Comparison of ENCODE assay signal across 8 mouse cellular contexts in the genomic region with DNA sequence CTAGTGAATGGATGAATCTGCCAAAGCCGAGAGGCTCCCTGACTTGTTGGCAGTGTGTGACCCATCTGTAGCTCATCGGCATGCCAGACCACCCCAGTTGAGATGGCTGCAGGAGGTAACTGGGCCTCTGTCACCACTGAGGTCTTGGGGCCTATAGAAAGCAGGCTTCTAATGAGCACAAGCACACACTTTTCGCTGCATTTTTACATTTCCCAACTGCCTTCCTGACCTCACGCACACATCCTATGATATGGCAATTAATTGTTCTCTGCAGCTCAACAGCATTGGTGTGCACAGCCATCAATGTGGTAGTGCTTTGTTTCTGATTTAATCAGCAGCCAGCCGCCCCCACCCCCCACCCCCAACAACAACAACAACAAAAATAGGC.
A peak's percentile ranks its signal among the peaks of the same experiment; 100 is the strongest.
DNase-seq lines count a peak whose midpoint lies in the region; ATAC-seq lines count a peak whose summit lies in the region.

No protein-coding gene starts in this region.

- peak; percentile 61 for ATAC-seq in kidney, embryonic 14.5 days (ENCODE audit: low FRiP score, low TSS enrichment)
- ATAC-seq in embryonic facial prominence, embryonic 15.5 days (ENCODE audit: insufficient number of reproducible peaks, low FRiP score, low TSS enrichment, low read depth) = peak; percentile 55; the same call in 1 of the 2 replicates
- no peak; the same call in 1 of the 2 replicates for ATAC-seq in hindbrain, embryonic 14.5 days (ENCODE audit: low FRiP score)
- peak; percentile 76 for ATAC-seq in midbrain, embryonic 15.5 days (replicated peaks)

- H3K4me2 ChIP-seq in kidney, embryonic 14.5 days (replicated peaks; ENCODE audit: low read depth, low read length) = peak overlapping the region; percentile 37; the same call in 1 of the 2 replicates
- peak overlapping the region; percentile 41 for H3K4me2 ChIP-seq in embryonic facial prominence, embryonic 15.5 days (replicated peaks)
- peak overlapping the region; percentile 45 for H3K4me2 ChIP-seq in hindbrain, embryonic 14.5 days (replicated peaks)
- H3K4me2 ChIP-seq in midbrain, embryonic 15.5 days = peak overlapping the region; percentile 41

- H3K36me3 ChIP-seq in kidney, embryonic 14.5 days (ENCODE audit: control insufficient read depth, insufficient read depth, low read length) = no peaks in the 10 kb centered on the region
- H3K36me3 ChIP-seq in embryonic facial prominence, embryonic 15.5 days = no peaks in the 10 kb centered on the region
- no peaks in the 10 kb centered on the region for H3K36me3 ChIP-seq in hindbrain, embryonic 14.5 days (replicated peaks; ENCODE audit: control insufficient read depth, insufficient read depth)
- no peaks in the 10 kb centered on the region for H3K36me3 ChIP-seq in midbrain, embryonic 15.5 days (replicated peaks)

- WGBS in kidney, embryonic 14.5 days = 49% methylated on average over 5 of the region's 5 CpGs
- 24% methylated on average over 5 of the region's 5 CpGs for WGBS in embryonic facial prominence, embryonic 15.5 days
- WGBS in hindbrain, embryonic 14.5 days = 6% methylated on average over 5 of the region's 5 CpGs
- WGBS in midbrain, embryonic 15.5 days = 15% methylated on average over 5 of the region's 5 CpGs

- peaks cover 12% of the 10 kb centered on the region; the same call in 1 of the 2 replicates for H3K4me1 ChIP-seq in kidney, embryonic 14.5 days (ENCODE audit: control insufficient read depth, insufficient read depth, low read length)
- peaks cover 26% of the 10 kb centered on the region for H3K4me1 ChIP-seq in embryonic facial prominence, embryonic 15.5 days
- peaks cover 15% of the 10 kb centered on the region for H3K4me1 ChIP-seq in hindbrain, embryonic 14.5 days (replicated peaks; ENCODE audit: control insufficient read depth, insufficient read depth, low read length)
- H3K4me1 ChIP-seq in midbrain, embryonic 15.5 days = peaks cover 17% of the 10 kb centered on the region

- H3K27ac ChIP-seq in kidney, embryonic 14.5 days (ENCODE audit: low read depth, low read length) = peak overlapping the region; percentile 1; the same call in 1 of the 2 replicates
- H3K27ac ChIP-seq in embryonic facial prominence, embryonic 15.5 days (replicated peaks) = peak overlapping the region; percentile 74; the same call in 1 of the 2 replicates
- H3K27ac ChIP-seq in hindbrain, embryonic 14.5 days = peak overlapping the region; percentile 76
- peak overlapping the region; percentile 59 for H3K27ac ChIP-seq in midbrain, embryonic 15.5 days

- no peak overlapping the region for H3K9ac ChIP-seq in kidney, embryonic 14.5 days (ENCODE audit: low read depth, low read length)
- no peak overlapping the region for H3K9ac ChIP-seq in embryonic facial prominence, embryonic 15.5 days
- H3K9ac ChIP-seq in hindbrain, embryonic 14.5 days = peak overlapping the region; percentile 39; the same call in 1 of the 2 replicates
- no peak overlapping the region for H3K9ac ChIP-seq in midbrain, embryonic 15.5 days

- no peaks in the 10 kb centered on the region for H3K27me3 ChIP-seq in kidney, embryonic 14.5 days (ENCODE audit: control insufficient read depth, insufficient read depth, low read length)
- no peaks in the 10 kb centered on the region for H3K27me3 ChIP-seq in embryonic facial prominence, embryonic 15.5 days
- no peaks in the 10 kb centered on the region for H3K27me3 ChIP-seq in hindbrain, embryonic 14.5 days (ENCODE audit: control insufficient read depth, insufficient read depth, low read length)
- no peaks in the 10 kb centered on the region for H3K27me3 ChIP-seq in midbrain, embryonic 15.5 days (replicated peaks)

- H3K4me3 ChIP-seq in kidney, embryonic 14.5 days (ENCODE audit: low read length) = no peak overlapping the region; the same call in 1 of the 2 replicates
- H3K4me3 ChIP-seq in embryonic facial prominence, embryonic 15.5 days (replicated peaks) = no peak overlapping the region
- H3K4me3 ChIP-seq in hindbrain, embryonic 14.5 days (replicated peaks; ENCODE audit: low read length) = no peak overlapping the region
- no peak overlapping the region for H3K4me3 ChIP-seq in midbrain, embryonic 15.5 days

- no peaks in the 10 kb centered on the region for H3K9me3 ChIP-seq in kidney, embryonic 14.5 days (ENCODE audit: control insufficient read depth, low read length)
- H3K9me3 ChIP-seq in embryonic facial prominence, embryonic 15.5 days (replicated peaks) = no peaks in the 10 kb centered on the region
- no peaks in the 10 kb centered on the region for H3K9me3 ChIP-seq in hindbrain, embryonic 14.5 days (ENCODE audit: control insufficient read depth, low read length)
- H3K9me3 ChIP-seq in midbrain, embryonic 15.5 days = no peaks in the 10 kb centered on the region

- no peak for DNase-seq in kidney, adult 9 months
- DNase-seq in hindbrain, embryonic 14.5 days (ENCODE audit: low spot score) = peak; percentile 46
- DNase-seq in layer of hippocampus, adult 8-10 months (ENCODE audit: low spot score in 2 of 2) = no peak
- DNase-seq in ovary, postnatal 14 days (ENCODE audit: low spot score) = no peak
- DNase-seq in right cerebral cortex, postnatal 4 days = no peak

Comparison
In these comparisons a context has a peak if more than half of its experiments do, and no peak if none do; other contexts are left out.
1. H3K27ac ChIP-seq: peak in every context shown above with its lines; median percentile 76 in hindbrain, embryonic 14.5 days; 74 in embryonic facial prominence, embryonic 15.5 days; 59 in midbrain, embryonic 15.5 days; 1 in kidney, embryonic 14.5 days.